Mouse (Mus musculus) lung, adult 2 months (tissue): ENCODE data around the gene Pacsin2.

Source experiments
- CTCF ChIP-seq: fragments of 200-500 bp; IDR thresholded peaks from 2 replicates; pipeline ENCODE4 v1.5.1; 2011; ENCODE audit warnings: mild to moderate bottlenecking, low read length, control low read depth; ENCODE audit not compliant: insufficient read depth
- POLR2A ChIP-seq: fragments of 200-500 bp; IDR thresholded peaks from 2 replicates; pipeline ENCODE4 v1.6.1; 2011; ENCODE audit warnings: low read depth, mild to moderate bottlenecking, control low read depth, low read length, borderline replicate concordance; ENCODE audit errors: extremely low read depth

- TF ChIP-seq CTCF (no peak), POLR2A (no peak)
These were observed 10.0 kb upstream of the Pacsin2 start for GRCm38 (mm10) chr15:83474466-83474836.
